Mouse (Mus musculus) olfactory bulb, adult 2 months (tissue): ENCODE measurements around the gene Atf2.

ENCODE experiments used
- CTCF ChIP-seq: fragments of 200-500 bp; IDR thresholded peaks from 2 replicates; pipeline ENCODE4 v1.5.1; 2012; ENCODE audit warnings: low read depth, mild to moderate bottlenecking, low read length, moderate library complexity; ENCODE audit not compliant: insufficient read depth
- POLR2A ChIP-seq: fragments of 200-500 bp; IDR thresholded peaks from 2 replicates; pipeline ENCODE4 v1.6.1; 2012; ENCODE audit warnings: mild to moderate bottlenecking, low read depth, low read length, moderate library complexity; ENCODE audit not compliant: insufficient read depth

- TF ChIP-seq POLR2A = no peak
- TF ChIP-seq CTCF = no peak
Measured at GRCm38 (mm10) chr2:73877891-73878290, 14.5 kb downstream of the Atf2 start.
